Mouse (Mus musculus) T-helper 1 cell (primary cell): Measurements from ENCODE around the gene Zfp442.
"Not testable (repeated sequence)": the region's sequence is repeated elsewhere in the genome, so short reads cannot be mapped to it uniquely, and the experiment has no call there.

Experiments used
- in situ Hi-C: fragments of 300-600 bp; cut with MboI, MseI; formaldehyde crosslinking; loops from one replicate; pipeline ENCODE4 v1.15.1; 2025; ENCODE audit warnings: high pct_unique_total_duplicates

Gene Zfp442

DNA sequence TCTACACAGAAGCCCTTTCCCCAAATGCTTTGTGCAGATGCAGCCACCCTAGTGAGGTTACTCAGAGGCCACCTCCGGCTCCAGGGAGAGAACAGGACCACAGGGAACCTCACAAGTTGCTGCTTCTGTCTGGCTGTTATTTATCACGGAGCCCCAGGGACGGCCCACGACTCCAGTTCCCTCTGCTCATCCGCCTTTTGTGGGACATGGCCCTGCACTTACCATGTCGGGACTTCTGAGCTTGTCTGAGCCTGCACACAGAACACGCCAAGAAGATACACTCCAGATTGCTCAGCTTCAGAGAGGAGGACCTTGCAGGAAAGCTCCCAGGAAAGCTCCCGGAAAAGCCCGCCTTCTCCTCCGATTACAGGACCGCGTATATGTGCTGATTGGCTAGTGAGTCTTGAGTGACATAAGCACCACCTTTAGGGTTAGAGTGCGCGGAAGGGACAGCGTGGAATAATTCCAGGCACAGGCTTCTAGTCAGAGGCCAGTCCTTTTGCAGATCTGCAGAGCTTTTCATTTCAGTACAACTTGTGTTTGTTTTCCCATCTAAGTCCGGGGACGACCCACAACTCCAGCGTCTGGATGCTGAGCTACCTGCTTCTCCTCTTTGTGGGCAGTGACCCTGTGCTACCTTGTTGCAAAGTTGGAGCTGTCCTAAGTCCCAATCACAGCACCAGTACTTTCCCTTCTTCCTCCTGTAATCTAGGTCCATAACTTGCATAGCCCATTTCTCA lies at the start of gene Zfp442:
Gene Zfp442, minus strand, starts transcription at position 307 of the 740 bp plus-strand sequence.
- in situ Hi-C loops = loop anchor here (5.0 kb wide), 1 partner anchor 89 kb away; the partner anchor contains the start of gene 3300002I08Rik

DNA sequence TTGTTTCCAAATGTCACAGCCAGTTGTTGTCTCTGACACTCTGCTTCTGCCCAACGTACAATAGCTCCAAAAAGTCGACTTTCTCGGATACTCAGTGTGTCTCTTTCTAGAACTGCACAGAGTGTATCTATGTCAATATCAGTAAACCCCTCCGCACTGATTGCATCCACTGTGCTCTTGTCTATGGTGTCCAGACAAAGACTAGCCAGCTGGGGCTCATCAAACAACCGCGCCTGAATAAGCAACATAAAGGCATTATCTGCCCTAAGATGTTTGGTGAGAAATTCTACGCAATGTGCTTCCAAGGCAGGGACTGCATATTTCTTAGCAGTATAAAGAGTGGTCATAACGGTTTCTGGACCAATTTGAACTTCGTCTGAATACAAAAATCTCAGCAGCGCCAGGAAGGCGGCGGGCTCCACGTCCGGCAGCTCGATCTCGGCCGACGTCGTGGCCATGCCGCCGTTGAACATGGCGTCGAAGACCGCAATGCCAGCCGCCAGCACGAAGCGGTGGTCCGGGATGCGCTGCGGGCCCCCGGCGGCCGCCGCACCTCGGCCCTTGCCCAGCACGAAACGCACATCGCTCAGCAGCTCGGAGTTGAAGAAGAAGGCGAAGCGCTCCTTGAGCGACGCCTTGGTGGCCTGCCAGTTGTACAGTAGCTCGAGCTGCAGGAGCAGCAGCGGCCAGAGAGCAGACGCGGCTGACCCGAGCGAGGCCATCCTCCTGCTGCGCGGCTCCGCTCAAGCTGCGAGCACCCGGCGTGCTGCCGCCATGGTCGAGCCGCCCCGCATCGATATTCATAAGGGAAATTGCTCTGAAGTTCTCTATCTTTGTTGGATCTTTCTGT lies 49.1 kb upstream of the Zfp442 start:
- in situ Hi-C loops = not testable (repeated sequence)

DNA sequence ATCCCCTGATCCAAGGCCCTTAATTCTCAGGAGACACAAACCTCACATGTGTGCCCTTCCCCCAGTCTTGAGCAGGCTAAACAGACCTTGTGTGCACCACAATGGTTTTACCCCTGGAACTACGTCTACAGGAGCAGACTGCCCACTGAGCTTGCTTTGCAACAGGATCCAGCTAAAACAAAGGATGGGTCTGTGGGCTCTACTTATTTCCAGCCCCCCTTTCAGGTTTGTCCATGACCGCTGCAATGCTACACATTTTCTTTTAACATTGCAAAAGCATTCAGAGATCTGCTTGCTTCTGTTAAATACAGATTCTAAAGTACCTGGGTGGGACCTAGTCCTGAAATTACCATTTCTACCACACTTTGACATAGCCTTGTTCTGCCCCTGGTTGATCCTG lies 41.7 kb upstream of the Zfp442 start:
- in situ Hi-C loops = no loop called here

DNA sequence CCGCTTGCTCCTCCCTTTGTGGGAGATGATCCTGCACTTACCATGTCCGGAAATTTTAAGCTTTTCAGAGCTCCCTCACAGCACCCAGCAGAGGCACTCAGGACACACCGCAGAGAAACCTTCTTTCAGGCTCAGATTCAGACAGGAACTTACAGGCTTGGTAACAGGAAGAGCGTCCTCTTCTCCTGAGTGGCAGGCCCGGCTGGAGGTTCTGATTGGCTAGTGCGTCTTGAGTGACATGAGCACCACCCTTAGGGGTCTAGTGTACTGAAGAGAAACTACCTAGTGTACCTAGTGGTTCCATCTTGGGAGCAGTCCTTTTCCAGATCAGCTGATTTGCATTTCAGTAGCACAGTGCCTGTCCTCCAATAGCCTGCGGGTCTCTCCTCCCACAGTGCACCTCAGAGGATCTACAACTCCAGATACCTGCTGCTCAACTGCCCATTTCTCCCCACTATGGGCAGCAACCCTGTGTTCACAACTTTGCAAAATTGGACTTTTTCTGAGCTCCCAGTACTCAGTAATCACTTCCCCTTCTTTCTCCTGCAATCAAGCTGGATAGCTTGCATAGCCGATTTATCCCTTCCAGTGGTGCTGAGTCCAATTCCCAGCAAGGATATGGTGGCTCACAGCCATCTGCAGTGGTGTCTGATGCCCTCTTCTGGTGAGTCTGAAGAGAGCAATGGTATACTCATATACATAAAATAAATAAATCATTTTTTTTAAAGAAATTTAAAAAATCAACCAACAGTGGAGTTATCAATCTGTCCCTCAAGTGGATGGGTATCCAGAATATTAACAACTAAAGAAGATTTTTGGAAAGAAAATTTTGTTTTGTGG lies 33.9 kb upstream of the Zfp442 start, which contains the start of gene Zfp345:
Gene Zfp345, minus strand, starts transcription at position 153 of the 840 bp plus-strand sequence.
- in situ Hi-C loops = not testable (repeated sequence)

DNA sequence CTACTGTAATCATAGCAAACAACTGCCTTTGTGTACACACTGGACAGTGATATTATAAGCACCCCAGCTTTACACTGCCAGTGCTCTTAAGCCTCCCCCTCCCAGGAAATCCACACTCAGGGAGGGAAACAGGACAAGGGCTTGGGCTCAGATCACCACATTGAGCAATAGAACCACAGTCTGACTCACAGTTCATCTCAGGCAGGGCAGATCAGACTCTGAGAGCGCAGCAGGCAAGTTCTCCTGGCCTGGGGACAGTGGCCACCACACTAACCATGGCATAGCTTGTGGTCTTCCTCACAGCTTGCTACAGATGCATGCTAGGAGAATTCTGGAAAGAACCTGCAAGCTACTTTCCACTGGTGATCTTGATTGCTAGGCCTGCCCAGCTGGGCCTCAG lies 12.2 kb downstream of the Zfp442 start:
- in situ Hi-C loops = not testable (repeated sequence)

DNA sequence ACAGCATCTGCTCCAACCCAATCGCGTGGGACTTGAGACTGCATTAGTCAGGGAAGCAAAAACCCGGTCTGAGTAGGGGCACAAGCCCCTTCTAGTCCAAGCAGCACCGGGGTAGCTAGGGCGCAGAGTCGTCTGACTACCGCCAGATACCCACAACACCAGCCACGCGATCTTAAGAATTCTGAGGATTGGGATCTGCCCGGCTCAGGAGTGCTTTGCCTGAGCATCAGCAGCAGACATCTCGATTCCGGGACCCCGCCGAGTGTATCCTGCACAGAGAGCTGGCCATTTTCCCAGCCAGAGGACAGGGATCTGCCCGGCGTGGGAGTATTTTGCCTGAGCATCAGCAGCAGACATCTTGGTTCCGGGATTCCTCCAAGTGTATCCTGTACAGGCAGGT lies 39.1 kb downstream of the Zfp442 start:
- in situ Hi-C loops = not testable (repeated sequence)

DNA sequence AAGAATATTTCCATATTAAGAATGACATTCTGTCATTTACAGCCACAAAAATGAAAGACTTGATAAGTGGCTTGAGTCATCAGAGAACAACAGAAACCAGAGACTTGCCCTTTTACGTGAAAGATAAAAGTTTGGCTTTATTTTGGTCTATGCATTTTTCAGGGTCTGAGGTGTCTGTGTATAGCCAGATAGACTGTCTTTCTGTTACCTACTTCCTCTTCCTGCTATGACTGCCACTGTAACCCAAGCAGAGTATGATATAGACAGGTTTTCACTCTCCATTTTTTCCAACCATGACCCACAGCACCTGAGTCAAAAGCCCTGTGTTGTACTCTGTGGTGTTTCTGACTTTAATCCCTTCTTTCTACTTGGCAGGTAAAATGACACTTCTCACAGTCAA lies 61.1 kb downstream of the Zfp442 start:
- in situ Hi-C loops = no loop called here

DNA sequence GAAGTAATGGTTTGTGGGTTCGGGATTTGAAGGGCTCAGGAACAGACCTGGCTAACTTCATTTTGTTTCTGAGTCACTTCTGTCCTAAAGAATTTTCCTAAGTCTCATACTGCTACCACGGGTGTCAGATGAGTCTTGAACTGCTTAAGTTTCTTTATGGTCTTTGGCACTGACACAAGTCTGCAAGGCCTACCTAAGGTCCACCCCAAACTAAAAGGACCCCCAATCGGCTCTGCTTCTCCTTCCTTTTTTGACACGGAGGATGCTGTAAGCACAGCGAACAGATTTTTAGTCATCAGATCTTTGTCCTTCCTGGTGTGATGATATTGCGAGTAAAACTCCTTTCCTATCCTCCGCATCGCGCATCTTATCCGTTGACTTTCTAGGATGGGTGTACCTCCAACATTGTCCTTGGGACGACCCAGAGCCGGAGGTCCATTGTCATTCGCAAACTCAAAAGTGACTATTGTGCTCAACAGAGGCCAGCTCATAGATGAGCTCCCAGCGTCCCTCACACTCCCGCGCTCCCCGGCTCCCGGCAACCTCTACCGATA lies 65.7 kb downstream of the Zfp442 start:
- in situ Hi-C loops = not testable (repeated sequence)

DNA sequence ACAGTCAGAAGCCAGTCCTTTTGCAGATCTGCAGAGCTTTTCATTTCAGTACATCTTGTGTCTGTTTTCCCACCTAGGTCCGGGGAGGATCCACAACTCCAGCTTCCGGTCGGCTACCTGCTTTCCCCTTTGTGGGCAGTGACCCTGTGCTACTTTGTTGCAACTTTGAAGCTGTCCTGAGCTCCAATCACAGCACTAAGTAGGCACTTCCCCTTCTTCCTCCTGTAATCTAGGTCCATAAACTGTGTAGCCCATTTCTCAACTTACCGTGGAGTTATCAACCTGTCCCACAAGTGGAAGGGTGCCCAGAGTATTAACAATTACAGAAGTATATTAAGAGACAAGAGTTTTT lies 88.4 kb downstream of the Zfp442 start:
- in situ Hi-C loops = loop anchor here (5.0 kb wide), 2 partner anchors 51 to 89 kb away; partner anchors contain the start of gene Zfp442

DNA sequence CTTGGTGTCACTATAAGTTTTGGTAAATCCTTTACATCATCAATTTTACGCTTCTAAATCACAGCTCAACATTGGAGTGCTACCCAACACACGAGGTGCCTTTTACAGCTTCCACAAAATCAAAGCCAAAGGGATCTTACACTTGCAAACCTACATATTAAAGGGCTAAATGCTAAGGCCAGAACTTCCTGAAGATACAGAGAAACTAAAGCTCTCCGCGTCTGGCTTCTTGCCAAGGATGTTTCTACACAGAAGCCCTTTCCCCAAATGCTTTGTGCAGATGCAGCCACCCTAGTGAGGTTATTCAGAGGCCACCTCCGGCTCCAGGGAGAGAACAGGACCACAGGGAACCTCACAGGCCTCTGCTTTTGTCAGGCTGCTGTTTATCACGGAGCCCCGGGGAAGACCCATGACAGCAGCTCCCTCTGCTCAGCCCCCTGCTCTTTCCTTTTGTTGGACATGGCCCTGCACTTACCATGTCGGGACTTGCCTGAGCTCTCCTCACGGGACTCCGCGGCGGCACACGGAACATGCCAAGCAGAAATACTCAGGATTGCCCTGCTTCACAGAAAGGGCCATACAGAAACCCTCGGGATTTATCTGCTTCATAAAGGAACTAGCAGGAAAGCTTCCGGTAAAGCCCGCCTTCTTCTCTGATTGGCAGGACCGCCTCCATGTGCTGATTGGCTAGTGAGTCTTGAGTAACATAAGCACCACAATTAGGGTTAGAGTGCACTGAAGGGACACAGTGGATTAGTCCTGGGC lies 89.0 kb downstream of the Zfp442 start, which contains the start of gene 3300002I08Rik:
Gene 3300002I08Rik, minus strand, starts transcription at position 653 of the 765 bp plus-strand sequence.
- in situ Hi-C loops = loop anchor here (5.0 kb wide), 2 partner anchors 50 to 90 kb away; partner anchors contain the start of gene Zfp442
